Mouse (Mus musculus): ENCODE measurements at regions not wholly inside any gene's neighbourhood (a gene's known extent, or its start where the extent isn't known, plus 50 kb on each side); places are given as distances from the start of the nearest gene placed in this dataset.

- DNase-seq, result no peak
- intact Hi-C loops (cut with DNase I), result no loop called here
Measured at GRCm38 (mm10) chr12:12647467-12647866, 294.2 kb downstream of the Mycn start.

- DNase-seq, result no peak
- intact Hi-C loops (cut with DNase I), result no loop called here
Measured at GRCm38 (mm10) chr12:12645183-12645582, 296.5 kb downstream of the Mycn start.

DNA sequence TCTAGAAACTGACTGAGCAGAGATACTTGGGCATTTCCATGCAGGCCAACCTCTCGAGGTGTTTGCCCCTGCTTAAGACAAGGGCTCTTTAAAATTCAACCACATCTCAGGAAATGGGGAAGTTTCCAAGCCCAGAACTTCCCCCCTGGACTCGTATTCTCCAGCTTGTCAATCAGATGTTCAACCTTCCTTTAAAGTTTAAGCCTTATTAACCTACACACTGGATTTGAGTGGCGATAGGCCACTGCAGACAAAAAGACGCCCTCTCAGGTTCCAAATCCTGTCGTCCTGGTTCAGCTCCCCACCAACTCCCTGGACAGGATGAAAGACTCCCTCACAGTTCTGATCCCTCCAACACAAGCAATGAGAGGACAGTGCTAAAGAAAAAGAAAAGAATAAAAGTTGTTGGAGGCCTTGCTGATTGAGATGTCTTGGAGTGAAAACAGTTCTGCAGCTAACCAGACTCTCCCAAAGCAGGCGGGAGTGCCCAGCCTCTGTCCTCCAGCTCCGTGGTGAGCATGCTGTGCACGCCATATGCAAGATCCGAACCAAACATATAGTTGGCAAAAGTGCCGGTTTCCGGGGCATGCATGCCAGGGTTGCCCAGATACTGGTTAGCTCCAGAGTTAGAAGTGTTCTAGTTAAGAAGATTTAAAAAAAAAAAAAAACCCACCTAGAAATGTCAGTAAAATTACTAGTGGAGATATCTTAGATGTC is 298.3 kb downstream of the Mycn start:
- intact Hi-C loops (cut with DNase I), result no loop called here
- DNase-seq, result no peak

DNA sequence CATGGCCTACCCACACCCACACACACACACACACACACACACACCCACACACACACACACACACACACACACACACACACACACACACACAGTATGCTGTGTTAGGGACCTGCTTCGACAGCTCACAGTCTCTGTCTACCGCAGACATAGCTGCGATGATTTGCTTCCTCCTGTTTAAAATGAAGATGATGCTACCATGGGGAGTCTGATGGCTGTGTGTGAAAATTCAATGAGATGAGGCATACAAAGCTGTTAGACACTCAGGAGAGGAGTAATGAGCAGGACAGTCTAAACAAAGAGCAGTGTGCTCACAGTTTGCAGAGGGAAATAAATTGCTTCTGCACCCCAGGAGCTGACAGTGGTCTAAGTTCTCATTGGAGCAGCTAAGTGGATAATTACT is 306.4 kb downstream of the Mycn start:
- DNase-seq, result no peak
- intact Hi-C loops (cut with DNase I), result no loop called here

- intact Hi-C loops (cut with DNase I), result loop anchor here (10.0 kb wide), 1 partner anchor 487 kb away; no protein-coding TSS in a partner anchor
Measured at GRCm38 (mm10) chr12:12627597-12627996, 314.1 kb downstream of the Mycn start.

GRCm38 (mm10) chr12:12625788-12626187 is 315.9 kb downstream of the Mycn start:
- no peak for DNase-seq
- intact Hi-C loops (cut with DNase I), result loop anchor here (10.0 kb wide), 1 partner anchor 489 kb away; no protein-coding TSS in a partner anchor

More at GRCm38 (mm10) chr12:12627597-12627996, 314.1 kb downstream of the Mycn start:
- DNase-seq, result no peak

GRCm38 (mm10) chr12:12622712-12623292 is 318.9 kb downstream of the Mycn start:
- peak; percentile 74 to 89 for DNase-seq
- intact Hi-C loops (cut with DNase I), result loop anchor here (1.0 to 10.0 kb wide), 4 partner anchors 203 to 592 kb away; no protein-coding TSS in a partner anchor

- no peak for DNase-seq
- intact Hi-C loops (cut with DNase I), result loop anchor here (10.0 kb wide), 1 partner anchor 493 kb away; no protein-coding TSS in a partner anchor
Measured at GRCm38 (mm10) chr12:12621506-12621905, 320.2 kb downstream of the Mycn start.

- intact Hi-C loops (cut with DNase I), result loop anchor here (10.0 kb wide), 1 partner anchor 494 kb away; no protein-coding TSS in a partner anchor
- no peak for DNase-seq
Measured at GRCm38 (mm10) chr12:12620316-12620715, 321.4 kb downstream of the Mycn start.

DNA sequence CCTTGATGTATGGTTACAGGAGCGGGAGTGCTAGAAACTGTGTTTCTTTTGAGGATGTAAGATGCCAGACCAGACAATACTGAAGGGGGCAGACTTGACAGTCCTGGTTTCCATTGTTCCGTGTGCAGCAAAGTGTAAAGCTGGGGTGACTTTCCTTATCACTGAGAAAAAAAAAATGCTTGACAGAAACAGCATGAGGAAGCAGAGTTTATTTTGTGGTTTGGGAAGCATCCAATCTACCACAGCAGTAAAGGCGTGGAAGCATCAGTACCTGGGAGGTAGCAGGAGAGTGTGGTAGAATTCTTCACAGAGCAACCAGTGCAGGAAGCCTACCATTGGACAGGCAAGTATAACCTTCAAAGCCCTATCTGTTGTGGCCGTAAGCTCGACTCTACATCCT is 322.3 kb downstream of the Mycn start:
- DNase-seq, result no peak

GRCm38 (mm10) chr12:12612520-12612919 is 329.2 kb downstream of the Mycn start:
- intact Hi-C loops (cut with DNase I), result no loop called here
- no peak for DNase-seq

More for the DNA sequence above, 322.3 kb downstream of the Mycn start:
- intact Hi-C loops (cut with DNase I), result no loop called here

GRCm38 (mm10) chr12:12610861-12611260 is 330.9 kb downstream of the Mycn start:
- intact Hi-C loops (cut with DNase I), result no loop called here
- no peak for DNase-seq

DNA sequence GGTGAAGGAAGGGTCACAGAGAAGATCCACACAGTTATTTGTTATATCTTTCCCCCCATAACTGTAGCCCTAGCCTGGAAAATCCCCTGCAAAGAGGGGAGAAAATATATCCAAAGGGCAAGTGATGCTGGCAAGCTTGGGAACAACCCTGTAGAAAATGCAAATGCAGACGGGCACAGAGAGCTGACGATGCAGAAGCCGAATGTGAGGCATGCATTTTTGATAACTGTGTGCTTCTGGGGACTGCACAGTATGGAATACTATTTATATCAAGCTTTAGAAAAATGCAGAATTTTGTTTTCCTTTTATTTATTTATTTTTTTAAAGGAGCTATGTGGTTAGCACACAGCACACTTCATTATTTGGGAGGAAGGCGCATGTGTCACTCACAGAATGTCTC is 333.7 kb downstream of the Mycn start:
- DNase-seq, result no peak
- intact Hi-C loops (cut with DNase I), result no loop called here

- DNase-seq, result no peak
- intact Hi-C loops (cut with DNase I), result no loop called here
Measured at GRCm38 (mm10) chr12:12606911-12607310, 334.8 kb downstream of the Mycn start.

- no peak for DNase-seq
- intact Hi-C loops (cut with DNase I), result no loop called here
Measured at GRCm38 (mm10) chr12:12605495-12605894, 336.2 kb downstream of the Mycn start.

- DNase-seq, result no peak
- intact Hi-C loops (cut with DNase I), result no loop called here
Measured at GRCm38 (mm10) chr12:12601362-12601761, 339.4 kb downstream of the Fam49a start.

DNA sequence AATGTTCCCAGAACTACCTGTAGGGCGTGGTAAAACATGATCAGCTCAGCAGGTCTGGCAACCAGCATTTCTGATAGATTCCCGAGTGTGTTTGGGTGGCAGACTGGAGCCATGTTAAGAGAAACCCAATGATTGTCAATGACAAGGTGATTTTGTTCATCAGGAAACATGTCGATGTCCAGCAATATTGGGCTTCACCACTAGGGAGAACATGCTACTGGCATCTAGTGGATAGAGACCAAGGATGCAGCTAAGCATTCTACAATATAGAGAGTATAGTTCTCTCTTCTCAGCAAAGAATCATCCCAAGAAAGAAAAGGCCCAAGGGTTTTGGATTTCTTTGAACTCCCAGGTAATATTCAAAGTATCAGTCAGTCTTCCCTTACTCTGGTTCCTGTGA is 333.5 kb downstream of the Fam49a start:
- intact Hi-C loops (cut with DNase I), result no loop called here
- no peak for DNase-seq

DNA sequence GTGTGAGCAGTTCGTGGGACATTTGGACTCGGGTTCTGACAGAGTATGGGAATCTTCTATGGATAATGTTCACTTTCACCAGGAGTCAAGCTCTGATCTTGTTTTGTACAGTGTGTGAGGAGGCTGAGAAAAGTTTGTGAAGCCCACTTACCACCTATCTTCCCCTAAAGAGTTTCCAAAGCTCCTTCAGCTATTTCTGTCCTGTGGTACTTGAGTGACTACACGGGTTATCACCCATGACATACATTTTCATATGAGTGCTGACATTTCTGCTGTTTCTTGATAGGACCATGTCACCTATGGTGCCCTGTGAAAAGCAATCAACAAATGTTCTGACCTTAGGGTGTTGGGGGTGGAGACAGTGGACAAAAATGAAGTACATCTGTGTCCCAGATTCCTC is 332.6 kb downstream of the Fam49a start:
- intact Hi-C loops (cut with DNase I), result no loop called here
- DNase-seq, result no peak

DNA sequence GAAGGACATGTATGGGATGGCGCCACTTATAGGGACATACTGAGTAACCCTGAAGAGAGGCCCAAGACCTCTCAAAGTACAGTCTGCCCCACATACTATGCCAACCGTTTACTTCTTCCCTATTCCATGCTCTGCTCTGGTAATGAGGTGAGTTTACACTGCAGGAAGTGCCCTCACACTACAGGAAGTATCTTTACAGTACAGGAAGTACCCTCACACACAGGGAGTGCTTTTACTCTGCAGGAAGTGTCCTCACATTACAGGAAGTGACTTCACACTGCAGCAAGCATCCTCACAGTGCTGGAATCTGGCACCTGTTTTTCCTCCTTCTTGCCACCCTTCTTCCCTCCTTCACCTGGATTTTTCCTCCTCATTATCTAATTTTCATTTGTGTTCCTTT is 331.4 kb downstream of the Fam49a start:
- DNase-seq, result no peak
- intact Hi-C loops (cut with DNase I), result no loop called here

- intact Hi-C loops (cut with DNase I), result no loop called here
- DNase-seq, result no peak
Measured at GRCm38 (mm10) chr12:12590753-12591291, 328.9 kb downstream of the Fam49a start.

DNA sequence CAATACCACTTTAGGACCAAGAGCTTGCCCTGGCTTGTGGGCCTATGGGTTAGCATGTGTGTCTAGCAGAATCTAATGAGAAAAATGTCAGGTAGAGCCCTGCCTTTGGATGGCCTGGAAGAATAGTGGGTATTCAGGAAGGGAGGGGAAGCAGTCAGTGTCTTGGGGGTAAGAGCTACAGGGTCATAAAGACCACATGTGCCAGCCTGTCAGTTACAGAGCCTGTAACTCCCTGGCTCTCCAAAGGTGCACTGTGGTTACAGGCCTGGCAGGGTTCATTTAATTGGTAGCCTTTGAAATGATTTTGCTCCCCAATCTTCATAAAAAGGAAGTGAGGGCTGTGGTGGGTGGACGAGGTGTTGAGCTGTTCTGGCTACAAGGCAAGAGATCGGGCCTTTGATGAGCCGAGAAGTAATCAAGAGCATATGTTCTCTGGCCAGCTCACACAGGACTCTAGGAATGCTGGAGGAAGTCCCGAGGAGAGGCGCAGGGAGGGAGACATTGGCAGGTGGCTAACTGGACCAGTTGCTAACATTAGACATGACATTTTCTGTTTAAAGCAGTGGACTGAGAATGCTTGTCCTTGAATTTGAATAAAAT is 326.9 kb downstream of the Fam49a start:
- intact Hi-C loops (cut with DNase I), result no loop called here
- DNase-seq, result peak in 1 of 2 experiments; percentile 3

Measured in heart, postnatal 14 days (tissue).